Mouse (Mus musculus) brain, adult 2 months (tissue): ENCODE results near the gene Hrc.
A peak's percentile ranks its signal among the peaks of the same experiment; 100 is the strongest.

Experiments used
- DNase-seq: peaks from one replicate; pipeline ENCODE4 v3.0.0; 2011; ENCODE audit warnings: low read depth, low spot score

Gene Hrc

GRCm38 (mm10) chr7:45335056-45335455, at the start of gene Hrc:
Gene Hrc (plus strand): TSS chr7:45335290.
- DNase-seq = no peak

- DNase-seq = peak; percentile 27
Measured at GRCm38 (mm10) chr7:45286486-45286885, 48.6 kb upstream of the Hrc start.

GRCm38 (mm10) chr7:45296626-45297025, 38.5 kb upstream of the Hrc start:
- DNase-seq = no peak

- DNase-seq = no peak
Measured at GRCm38 (mm10) chr7:45297563-45297962, 37.5 kb upstream of the Hrc start.

- peak; percentile 90 for DNase-seq
Measured at GRCm38 (mm10) chr7:45299752-45300151, 35.3 kb upstream of the Hrc start.

- peak; percentile 88 for DNase-seq
Measured at GRCm38 (mm10) chr7:45300270-45300669, 34.8 kb upstream of the Hrc start.

- no peak for DNase-seq
Measured at GRCm38 (mm10) chr7:45302626-45303025, 32.5 kb upstream of the Hrc start.

- DNase-seq = peak; percentile 51
Measured at GRCm38 (mm10) chr7:45304869-45305268, 30.2 kb upstream of the Hrc start.

GRCm38 (mm10) chr7:45305275-45305674, 29.8 kb upstream of the Hrc start:
- DNase-seq = peak; percentile 92

- DNase-seq = no peak
Measured at GRCm38 (mm10) chr7:45308551-45309240, 26.4 kb upstream of the Hrc start.

GRCm38 (mm10) chr7:45309455-45309854, 25.6 kb upstream of the Hrc start:
- peak; percentile 78 for DNase-seq

GRCm38 (mm10) chr7:45312023-45312422, 23.1 kb upstream of the Hrc start:
- no peak for DNase-seq

GRCm38 (mm10) chr7:45312686-45313453, 22.2 kb upstream of the Hrc start:
- DNase-seq = peak; percentile 43

GRCm38 (mm10) chr7:45313495-45313894, 21.6 kb upstream of the Hrc start:
- no peak for DNase-seq

- peak; percentile 65 for DNase-seq
Measured at GRCm38 (mm10) chr7:45315182-45315701, 19.8 kb upstream of the Hrc start.

GRCm38 (mm10) chr7:45316536-45316935, 18.6 kb upstream of the Hrc start:
- DNase-seq = no peak

GRCm38 (mm10) chr7:45322245-45322644, 12.8 kb upstream of the Hrc start:
- no peak for DNase-seq

- no peak for DNase-seq
Measured at GRCm38 (mm10) chr7:45323069-45323468, 12.0 kb upstream of the Hrc start.

- DNase-seq = no peak
Measured at GRCm38 (mm10) chr7:45325800-45326199, 9.3 kb upstream of the Hrc start.

- DNase-seq = peak; percentile 65
Measured at GRCm38 (mm10) chr7:45328841-45329475, 6.1 kb upstream of the Hrc start.

GRCm38 (mm10) chr7:45331502-45331901, 3.6 kb upstream of the Hrc start:
- DNase-seq = no peak

GRCm38 (mm10) chr7:45332685-45333425, 2.2 kb upstream of the Hrc start:
- peak; percentile 49 for DNase-seq
